Mouse (Mus musculus): ENCODE measurements around the gene Ntn3.

GRCm38 (mm10) chr17:24199741-24200140 lies 9.6 kb downstream of the Ntn3 start:
- TF ChIP-seq CTCF (IDR thresholded peaks at IDR 0.05) (no peak), EP300 (IDR thresholded peaks at IDR 0.05; ENCODE audit: insufficient read depth, low read depth, low read length) (no peak), POLR2A (IDR thresholded peaks at IDR 0.05; ENCODE audit: insufficient read depth, low read depth, low read length) (no peak)
